Mouse (Mus musculus) stomach, embryonic 16.5 days (tissue): ENCODE data around the gene Lpar2. TPM values are rescaled to one million over a fixed set of nuclear protein-coding genes. Genes with fewer than 3 reads are reported as not detected.
A peak's percentile ranks its signal among the peaks of the same experiment; 100 is the strongest.

Experiments
- ATAC-seq: fragments of 200-750 bp; cut with Nextera tagmentation; 2 replicates; pipeline ENCODE4 v1.8.0; 2017; ENCODE audit warnings: moderate number of reproducible peaks, moderate TSS enrichment; ENCODE audit not compliant: insufficient read depth, low FRiP score
- H3K27ac ChIP-seq: fragments of 300-500 bp; sonication (generic); 2 replicates; pipeline ENCODE4 v1.5.1; 2014; ENCODE audit warnings: low read length
- H3K27me3 ChIP-seq: fragments of 300-500 bp; sonication (generic); 2 replicates; pipeline ENCODE4 v1.6.1; 2014; ENCODE audit warnings: low read length, control low read depth, mixed read lengths; ENCODE audit not compliant: control insufficient read depth, insufficient read depth
- H3K36me3 ChIP-seq: fragments of 300-500 bp; sonication (generic); 2 replicates; pipeline ENCODE4 v1.6.1; 2014; ENCODE audit warnings: low read length; ENCODE audit not compliant: control insufficient read depth, insufficient read depth
- H3K4me1 ChIP-seq: fragments of 300-500 bp; sonication (generic); 2 replicates; pipeline ENCODE4 v1.6.1; 2014; ENCODE audit warnings: low read length, control low read depth, mixed read lengths; ENCODE audit not compliant: control insufficient read depth, insufficient read depth
- H3K4me2 ChIP-seq: fragments of 300-500 bp; sonication (generic); 2 replicates; pipeline ENCODE4 v1.6.1; 2014; ENCODE audit warnings: low read depth, low read length, mixed read lengths
- H3K4me3 ChIP-seq: fragments of 300-500 bp; sonication (generic); replicated peaks from 2 replicates; pipeline ENCODE4 v1.5.1; 2014; ENCODE audit warnings: mild to moderate bottlenecking, low read length
- H3K9ac ChIP-seq: fragments of 300-500 bp; sonication (generic); 2 replicates; pipeline ENCODE4 v1.6.1; 2014; ENCODE audit warnings: low read length
- H3K9me3 ChIP-seq: fragments of 300-500 bp; sonication (generic); replicated peaks from 2 replicates; pipeline ENCODE4 v1.6.1; 2016; ENCODE audit warnings: low read length, control low read depth; ENCODE audit not compliant: control insufficient read depth
- WGBS: fragments of 180-500 bp; shearing (Covaris S2); extraction: QIAGEN DNeasy Blood & Tissue Kit; methylation state at CpG from one replicate; pipeline ENCODE4 v1.1.7; 2014; 5-methylcytosine and 5-hydroxymethylcytosine counted together
- polyA plus RNA-seq: library from polyadenylated mRNA; unstranded; fragments of >200 nt; fragmentation: Nextera tagmentation; extraction: Ambion mirVana; gene quantifications from 2 replicates; pipeline ENCODE4 v1.2.1, GENCODE M21; 2015

Lpar2 gene
- polyA plus RNA-seq, 1 experiment from 2014 or later = 0.35 TPM

DNA sequence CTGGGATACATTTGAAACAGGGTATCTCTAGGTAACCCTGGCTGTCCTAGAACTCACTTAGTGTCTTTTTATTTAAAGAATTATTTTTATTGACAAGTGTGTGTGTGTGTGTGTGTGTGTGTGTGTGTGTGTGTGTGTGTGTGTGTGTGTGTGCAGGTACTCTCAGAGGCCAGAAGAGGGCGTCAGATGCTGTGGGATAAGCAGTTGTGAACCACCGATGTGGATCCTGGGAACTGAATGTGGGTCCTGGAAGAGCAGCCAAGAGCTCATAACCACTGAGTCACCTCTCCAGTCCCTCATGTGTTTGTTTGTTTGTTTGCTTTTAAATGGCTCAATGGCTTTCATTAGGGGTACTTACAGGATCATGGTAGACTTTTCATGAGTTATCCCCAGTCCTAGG is 7.3 kb upstream of the Lpar2 start:
- no peak overlapping the region for H3K4me2 ChIP-seq
- no peak overlapping the region for H3K4me3 ChIP-seq
- WGBS = 87% methylated on average over 2 of the region's 2 CpGs
- no peaks in the 10 kb centered on the region; the same call in 1 of the 2 replicates for H3K36me3 ChIP-seq
- no peak overlapping the region for H3K27ac ChIP-seq
- H3K27me3 ChIP-seq = no peaks in the 10 kb centered on the region
- no peaks in the 10 kb centered on the region for H3K4me1 ChIP-seq
- no peak overlapping the region for H3K9ac ChIP-seq
- no peaks in the 10 kb centered on the region for H3K9me3 ChIP-seq
- no peak for ATAC-seq

DNA sequence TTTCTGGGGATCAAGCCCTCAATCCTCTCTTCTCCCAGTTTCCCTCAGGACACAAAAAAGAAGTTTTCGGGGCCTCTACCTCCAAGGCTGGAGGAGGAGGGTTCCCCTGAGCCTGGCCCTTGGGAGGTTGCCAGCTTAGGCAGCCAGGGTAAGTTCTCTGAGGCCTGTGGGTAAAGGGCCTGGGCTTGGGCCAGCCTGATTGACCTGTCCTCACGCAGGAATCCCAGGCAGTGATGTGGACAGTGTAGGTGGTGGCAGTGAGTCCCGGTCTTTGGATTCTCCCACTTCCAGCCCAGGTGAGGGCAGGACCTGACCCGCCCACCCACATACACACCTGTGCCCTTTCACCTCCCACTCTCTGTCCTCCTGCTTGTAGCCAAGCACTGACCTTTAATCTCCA is 6.8 kb upstream of the Lpar2 start:
- H3K36me3 ChIP-seq = no peaks in the 10 kb centered on the region; the same call in 1 of the 2 replicates
- no peak overlapping the region for H3K27ac ChIP-seq
- no peak overlapping the region for H3K4me2 ChIP-seq
- H3K9ac ChIP-seq = no peak overlapping the region
- ATAC-seq = no peak
- no peaks in the 10 kb centered on the region for H3K27me3 ChIP-seq
- H3K4me3 ChIP-seq = no peak overlapping the region
- no peaks in the 10 kb centered on the region for H3K4me1 ChIP-seq
- 91% methylated on average over 4 of the region's 4 CpGs for WGBS
- H3K9me3 ChIP-seq = no peaks in the 10 kb centered on the region

DNA sequence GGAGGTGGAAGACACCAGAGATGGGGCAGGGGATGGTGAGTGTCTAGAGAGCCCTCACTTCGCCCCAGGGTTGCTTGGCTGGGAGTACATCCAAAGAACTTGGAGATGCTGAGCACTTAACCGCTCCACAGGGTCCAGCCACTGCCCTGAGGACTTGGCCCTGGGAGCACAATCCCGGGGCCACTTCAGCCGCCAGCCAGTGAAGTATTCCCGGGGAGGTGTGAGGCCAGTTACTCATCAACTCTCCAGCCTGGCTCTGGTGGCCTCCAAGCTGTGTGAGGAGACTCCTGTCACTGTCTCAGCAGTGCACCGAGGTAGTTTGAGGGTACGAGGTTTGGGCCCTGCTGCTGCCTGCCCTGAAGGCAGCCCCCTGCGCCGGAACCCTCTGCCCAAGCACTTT is 1.8 kb upstream of the Lpar2 start:
- Histone ChIP-seq H3K4me2 (no peak overlapping the region), H3K27ac (no peak overlapping the region), H3K9ac (no peak overlapping the region), H3K36me3 (no peaks in the 10 kb centered on the region), H3K9me3 (no peaks in the 10 kb centered on the region), H3K27me3 (no peaks in the 10 kb centered on the region), H3K4me1 (peaks cover 10% of the 10 kb centered on the region; the same call in 1 of the 2 replicates), H3K4me3 (no peak overlapping the region)
- no peak for ATAC-seq
- WGBS = 81% methylated on average over 9 of the region's 9 CpGs

DNA sequence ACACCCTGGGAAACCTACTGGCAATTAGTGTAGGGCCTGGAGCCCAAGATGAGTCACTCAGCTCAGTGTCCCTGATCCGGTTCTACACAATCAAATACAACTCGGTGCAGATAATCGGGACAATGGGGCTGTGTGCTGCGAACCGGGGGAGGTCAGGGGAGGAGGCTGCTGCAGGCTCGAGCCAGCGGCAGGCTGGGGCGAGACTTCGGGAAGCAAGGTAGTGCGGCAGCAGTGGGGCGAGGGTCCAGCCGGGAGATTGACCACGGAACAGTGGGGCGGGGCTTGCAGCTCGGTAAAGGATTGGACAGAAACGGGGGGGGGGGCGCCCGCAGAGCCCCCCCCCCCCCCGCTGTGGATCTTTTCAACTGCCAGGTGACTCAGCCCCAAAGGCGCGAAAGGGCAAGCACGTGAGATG is 251 bp upstream of the Lpar2 start:
- H3K27me3 ChIP-seq = no peaks in the 10 kb centered on the region
- no peaks in the 10 kb centered on the region for H3K9me3 ChIP-seq
- H3K27ac ChIP-seq = no peak overlapping the region
- H3K4me2 ChIP-seq = peak overlapping the region; percentile 86
- 3% methylated on average over 16 of the region's 22 CpGs for WGBS
- H3K4me1 ChIP-seq = peaks cover 10% of the 10 kb centered on the region; the same call in 1 of the 2 replicates
- H3K4me3 ChIP-seq = peak overlapping the region; percentile 66
- ATAC-seq = peak; percentile 61
- H3K36me3 ChIP-seq = no peaks in the 10 kb centered on the region
- H3K9ac ChIP-seq = peak overlapping the region; percentile 74

DNA sequence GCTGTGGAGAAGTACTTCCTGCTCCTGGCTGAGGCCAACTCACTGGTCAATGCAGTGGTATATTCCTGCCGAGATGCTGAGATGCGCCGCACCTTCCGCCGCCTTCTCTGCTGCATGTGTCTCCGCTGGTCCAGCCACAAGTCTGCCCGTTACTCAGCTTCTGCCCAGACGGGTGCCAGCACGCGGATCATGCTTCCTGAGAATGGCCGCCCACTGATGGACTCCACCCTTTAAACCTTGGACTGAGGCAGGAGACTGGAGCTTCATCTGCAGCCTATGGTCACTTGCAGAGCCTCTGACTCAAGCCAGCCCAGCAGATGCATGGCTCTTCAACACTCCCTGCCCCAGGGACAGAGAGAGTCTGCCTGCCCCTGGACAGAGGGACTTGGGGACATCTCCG is 4.1 kb downstream of the Lpar2 start:
- H3K9ac ChIP-seq = no peak overlapping the region

DNA sequence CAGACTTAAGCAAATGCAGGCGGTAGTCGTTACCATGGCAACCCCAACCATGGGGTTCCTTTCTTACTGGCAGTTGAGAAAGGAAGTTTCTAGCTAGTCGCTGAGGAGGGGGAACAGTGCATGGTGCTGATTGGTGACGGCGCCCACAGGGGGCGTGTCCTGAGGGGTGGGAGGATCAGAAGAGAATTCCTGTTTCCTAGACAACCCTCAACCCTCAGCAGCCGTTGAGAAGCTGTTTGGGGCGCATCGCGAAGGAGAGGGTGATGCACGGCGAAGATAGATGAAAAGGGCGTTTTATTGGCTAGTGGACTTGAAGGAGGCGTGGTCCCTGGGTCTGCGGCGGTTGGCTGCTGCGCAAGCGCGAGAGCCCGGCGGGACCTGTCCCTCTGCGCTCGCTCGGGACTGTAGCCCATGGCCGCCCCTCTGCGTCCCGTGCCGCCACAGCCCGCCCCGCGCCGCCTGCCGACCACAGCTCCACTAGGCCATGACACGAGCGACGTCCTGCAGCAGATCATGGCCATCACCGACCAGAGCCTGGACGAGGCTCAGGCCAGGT is 10.1 kb downstream of the Lpar2 start, which contains the start of gene Pbx4:
TSS of gene Pbx4 (plus strand) at position 194 of the 556 bp plus-strand sequence.
- Histone ChIP-seq H3K4me1 (peaks cover 5% of the 10 kb centered on the region; the same call in 1 of the 2 replicates), H3K36me3 (no peaks in the 10 kb centered on the region), H3K9me3 (no peaks in the 10 kb centered on the region), H3K4me2 (peak within 1 kb of the TSS; percentile 97), H3K9ac (peak within 1 kb of the TSS; percentile 76), H3K4me3 (peak within 1 kb of the TSS; percentile 64), H3K27ac (no peak within 1 kb of the TSS), H3K27me3 (0 out of 2 replicates have a peak, but pooled peaks cover 2% of the 10 kb centered on the region)
- under 1% methylated on average over 37 of the region's 38 CpGs for WGBS
- peak; percentile 94 for ATAC-seq

More for the DNA sequence above, 4.1 kb downstream of the Lpar2 start:
- Histone ChIP-seq H3K4me1 (peaks cover 10% of the 10 kb centered on the region; the same call in 1 of the 2 replicates), H3K27me3 (no peaks in the 10 kb centered on the region), H3K27ac (no peak overlapping the region), H3K36me3 (no peaks in the 10 kb centered on the region), H3K4me2 (no peak overlapping the region), H3K9me3 (no peaks in the 10 kb centered on the region), H3K4me3 (no peak overlapping the region)
- 92% methylated on average over 12 of the region's 12 CpGs for WGBS
- no peak for ATAC-seq

DNA sequence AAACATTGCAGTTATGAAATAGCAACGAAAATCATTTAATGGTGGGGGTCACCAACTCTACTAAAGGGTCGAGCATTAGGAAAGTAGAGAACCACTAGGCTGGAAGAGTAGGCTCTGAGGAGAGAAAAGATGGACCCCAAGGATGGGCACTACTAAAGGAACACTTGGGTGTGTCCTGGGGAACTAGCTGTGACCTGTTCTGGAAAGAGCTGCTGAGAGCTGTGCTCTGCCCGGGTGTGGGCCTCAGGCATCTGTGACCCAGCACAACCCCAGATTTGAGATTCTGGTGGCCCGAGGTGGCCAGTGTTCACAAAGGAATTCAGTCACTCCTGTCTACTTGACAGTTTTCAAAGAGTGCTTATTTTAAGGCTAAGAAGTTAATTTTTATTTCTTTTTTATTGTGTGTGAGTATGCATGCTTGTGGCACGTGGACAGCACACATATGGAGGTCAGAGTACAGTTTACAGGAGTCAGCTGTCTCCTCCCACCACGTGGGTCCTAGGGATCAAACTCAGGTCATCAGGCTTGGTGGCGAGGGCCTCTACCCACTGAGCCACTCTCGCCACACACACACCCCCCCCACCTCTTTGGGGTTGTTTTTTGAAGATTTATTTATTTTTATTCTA is 14.9 kb downstream of the Lpar2 start:
- H3K4me2 ChIP-seq = no peak overlapping the region
- 0 out of 2 replicates have a peak, but pooled peaks cover 2% of the 10 kb centered on the region for H3K27me3 ChIP-seq
- ATAC-seq = no peak
- H3K36me3 ChIP-seq = no peaks in the 10 kb centered on the region
- H3K9ac ChIP-seq = no peak overlapping the region
- no peak overlapping the region for H3K4me3 ChIP-seq
- peaks cover 5% of the 10 kb centered on the region; the same call in 1 of the 2 replicates for H3K4me1 ChIP-seq
- H3K27ac ChIP-seq = no peak overlapping the region
- 54% methylated on average over 8 of the region's 8 CpGs for WGBS
- no peaks in the 10 kb centered on the region for H3K9me3 ChIP-seq

DNA sequence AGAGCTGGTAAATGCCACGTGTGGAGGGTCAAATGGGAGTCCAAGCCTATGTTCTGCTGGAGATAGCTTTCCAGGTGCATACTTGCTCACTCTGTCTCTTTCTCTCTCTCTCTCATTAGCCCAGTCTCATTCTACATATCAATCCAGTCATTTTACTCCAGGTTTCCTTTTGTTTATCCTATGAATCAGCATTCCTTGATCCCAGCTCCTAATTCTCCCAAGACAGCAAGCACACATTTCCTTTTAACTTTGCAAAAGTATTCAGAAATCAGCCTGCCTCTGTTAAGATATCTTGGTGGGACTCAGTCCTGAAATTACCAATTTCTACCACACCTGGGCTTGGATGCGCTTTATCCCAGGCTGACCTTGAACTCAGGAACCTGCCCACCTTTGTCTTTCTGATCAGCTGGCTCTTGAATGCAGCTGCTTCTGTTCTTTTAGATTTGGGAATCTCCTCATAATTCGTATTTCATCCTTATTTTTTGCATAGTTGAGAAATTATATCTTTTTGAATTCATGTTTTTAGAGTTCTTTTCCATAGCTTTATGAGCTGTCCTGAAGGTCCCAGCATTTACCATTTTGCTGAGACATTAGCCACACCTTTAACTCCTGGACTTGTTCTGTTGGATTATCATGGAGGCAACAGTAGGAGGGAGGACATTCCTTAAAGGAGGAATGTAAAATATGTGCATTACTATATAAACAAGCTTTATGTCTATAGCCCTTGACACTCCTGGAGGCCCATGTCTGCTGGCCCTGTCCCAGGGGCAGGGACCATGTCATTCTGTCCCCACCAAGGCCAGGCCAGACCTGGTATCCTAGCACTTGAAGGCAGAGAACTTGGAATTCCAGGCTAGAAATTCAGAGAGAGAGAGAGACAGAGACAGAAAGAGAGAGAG is 25.2 kb downstream of the Lpar2 start:
- H3K9ac ChIP-seq = no peak overlapping the region
- no peak overlapping the region for H3K27ac ChIP-seq
- H3K4me3 ChIP-seq = no peak overlapping the region
- H3K4me1 ChIP-seq = no peaks in the 10 kb centered on the region
- H3K4me2 ChIP-seq = no peak overlapping the region
- no peak for ATAC-seq
- no peaks in the 10 kb centered on the region for H3K9me3 ChIP-seq
- no peaks in the 10 kb centered on the region for H3K27me3 ChIP-seq
- no peaks in the 10 kb centered on the region for H3K36me3 ChIP-seq
- 61% methylated on average over 3 of the region's 3 CpGs for WGBS

DNA sequence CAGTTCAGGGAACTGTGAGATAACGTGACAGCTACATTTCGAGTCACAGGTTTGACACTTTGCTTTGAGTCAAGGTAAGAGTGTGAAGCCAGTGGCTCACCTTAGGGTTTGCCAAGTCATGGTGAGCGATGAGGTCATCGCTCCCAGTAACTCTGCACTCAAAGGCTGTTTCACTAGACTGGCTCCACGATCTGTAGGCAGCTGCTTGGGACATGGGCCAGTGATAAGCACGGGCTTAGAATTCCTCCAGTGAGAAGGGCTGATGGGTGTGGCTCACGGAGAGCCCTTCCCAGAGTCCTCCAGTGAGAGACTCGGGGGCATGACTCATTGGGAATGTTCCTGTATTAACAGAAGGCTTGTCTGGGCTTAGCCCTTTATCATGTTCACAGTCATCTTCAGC is 26.7 kb downstream of the Lpar2 start:
- no peaks in the 10 kb centered on the region for H3K36me3 ChIP-seq
- WGBS = 58% methylated on average over 8 of the region's 8 CpGs
- peak; percentile 87 for ATAC-seq
- no peak overlapping the region for H3K9ac ChIP-seq
- H3K27ac ChIP-seq = peak overlapping the region; percentile 44
- H3K4me2 ChIP-seq = no peak overlapping the region
- no peaks in the 10 kb centered on the region for H3K9me3 ChIP-seq
- no peaks in the 10 kb centered on the region for H3K27me3 ChIP-seq
- no peaks in the 10 kb centered on the region for H3K4me1 ChIP-seq
- H3K4me3 ChIP-seq = no peak overlapping the region
